Mouse (Mus musculus) lung, postnatal 0 days (tissue): ENCODE data around the gene Hacl1.

Source experiments
- CTCF ChIP-seq: IDR thresholded peaks from 2 replicates; pipeline ENCODE4 v1.5.1; 2016; ENCODE audit warnings: antibody characterized with exemption, mild to moderate bottlenecking
- EP300 ChIP-seq: IDR thresholded peaks from 2 replicates; pipeline ENCODE4 v1.6.1; 2016; ENCODE audit warnings: antibody characterized with exemption, mild to moderate bottlenecking, control low read depth

GRCm38 (mm10) chr14:31680656-31681055 lies 39.6 kb upstream of the Hacl1 start:
- TF ChIP-seq CTCF: no peak
- TF ChIP-seq EP300: no peak
